In the genomic region with DNA sequence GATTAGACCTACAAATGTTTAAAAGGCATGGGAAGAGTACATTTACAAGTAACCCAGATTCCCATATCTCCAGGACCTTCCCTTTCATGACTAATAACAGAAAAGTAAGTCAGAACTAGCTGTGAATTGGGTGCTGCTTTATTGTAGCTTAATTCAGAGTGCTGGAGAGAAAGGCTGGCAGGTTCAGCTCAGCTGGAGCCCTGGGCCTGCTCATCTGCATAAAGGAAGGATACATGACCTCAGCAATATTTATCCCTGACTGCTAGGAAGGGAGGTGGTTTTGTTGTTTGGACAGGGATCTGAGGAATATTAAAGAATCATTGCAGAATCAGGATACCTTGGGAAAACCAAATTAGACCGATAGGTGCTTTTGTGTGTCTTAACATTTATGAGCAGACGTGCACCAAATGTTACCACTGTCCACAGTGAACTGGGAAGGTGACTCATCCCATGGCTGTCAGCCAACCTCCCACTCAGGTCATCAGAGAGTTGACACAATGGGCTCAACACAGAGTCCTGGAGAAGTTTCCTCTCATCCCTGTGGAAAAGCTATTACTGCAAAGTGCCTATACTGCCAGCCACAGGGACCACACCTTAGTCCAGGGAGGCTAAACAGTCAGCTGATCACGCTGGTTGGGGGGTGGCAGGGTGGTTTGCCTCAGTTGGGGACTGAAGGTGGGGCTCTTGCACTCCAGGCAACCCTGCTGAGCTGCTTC, we compare ENCODE assay signal across 7 mouse cellular contexts.
DNase-seq lines count a peak whose midpoint lies in the region; ATAC-seq and TF ChIP-seq lines count a peak whose summit lies in the region.

No protein-coding gene starts in this region.

- H3K9me3 ChIP-seq in forebrain, embryonic 15.5 days = no peaks in the 10 kb centered on the region

- no peaks in the 10 kb centered on the region for H3K27me3 ChIP-seq in thymus, adult 2 months (ENCODE audit: control insufficient read depth, insufficient read depth, low read length)
- no peaks in the 10 kb centered on the region for H3K27me3 ChIP-seq in forebrain, embryonic 15.5 days

- H3K27ac ChIP-seq in gastrocnemius, adult 2 months = peak overlapping the region; percentile 52; the same call in 1 of the 2 replicates
- no peak overlapping the region for H3K27ac ChIP-seq in thymus, adult 2 months (ENCODE audit: control insufficient read depth, insufficient read depth, low read length)
- H3K27ac ChIP-seq in forebrain, embryonic 15.5 days (replicated peaks) = no peak overlapping the region

- no peaks in the 10 kb centered on the region for H3K36me3 ChIP-seq in thymus, adult 2 months (ENCODE audit: control insufficient read depth, insufficient read depth, low read length)
- H3K36me3 ChIP-seq in forebrain, embryonic 15.5 days = no peaks in the 10 kb centered on the region

- TF ChIP-seq POLR2A in thymus, adult 2 months (IDR thresholded peaks at IDR 0.05; ENCODE audit: control insufficient read depth, extremely low read depth, insufficient read depth, low read length, poor library complexity) = no peak

- 0 out of 2 replicates have a peak, but pooled peaks cover 2% of the 10 kb centered on the region for H3K4me1 ChIP-seq in thymus, adult 2 months (replicated peaks; ENCODE audit: control insufficient read depth, insufficient read depth, low read length)
- no peaks in the 10 kb centered on the region for H3K4me1 ChIP-seq in forebrain, embryonic 15.5 days

- no peak overlapping the region for H3K4me2 ChIP-seq in forebrain, embryonic 15.5 days (replicated peaks)

- TF ChIP-seq CTCF in gastrocnemius, adult 2 months (IDR thresholded peaks at IDR 0.05) = no peak
- no peak for TF ChIP-seq CTCF in thymus, adult 2 months (IDR thresholded peaks at IDR 0.05; ENCODE audit: borderline replicate concordance, control insufficient read depth, extremely low read depth, insufficient read depth, low read length, poor library complexity)

- no peak overlapping the region for H3K9ac ChIP-seq in forebrain, embryonic 15.5 days (replicated peaks)

- no peak overlapping the region for H3K4me3 ChIP-seq in gastrocnemius, adult 2 months
- H3K4me3 ChIP-seq in thymus, adult 2 months (ENCODE audit: control insufficient read depth, insufficient read depth, low read length) = no peak overlapping the region
- H3K4me3 ChIP-seq in forebrain, embryonic 15.5 days = no peak overlapping the region

- 85% methylated on average over 3 of the region's 3 CpGs for WGBS in thymus, adult 2 months
- 55% methylated on average over 3 of the region's 3 CpGs for WGBS in forebrain, embryonic 15.5 days

- intact Hi-C loops in gastrocnemius, adult 2 months (cut with DNase I) = no loop called here

- peak; percentile 91 for DNase-seq in 3T3-L1 (ENCODE audit: low read depth, low spot score)
- DNase-seq in NIH3T3 (ENCODE audit: low read depth) = peak; percentile 71
- DNase-seq in gastrocnemius, adult 2 months = peak; percentile 71
- DNase-seq in kidney, postnatal 25 days = peak; percentile 57 to 66
- no peak for DNase-seq in thymus, adult 2 months
- DNase-seq in thymus, postnatal 25 days = no peak

- no peak for ATAC-seq in forebrain, embryonic 15.5 days (replicated peaks)

Comparison
In these comparisons a context has a peak if more than half of its experiments do, and no peak if none do; other contexts are left out.
1. DNase-seq: peak in 3T3-L1 (single experiment), NIH3T3 (single experiment), gastrocnemius, adult 2 months (single experiment) and kidney, postnatal 25 days (2 of 2); none in thymus, adult 2 months (single experiment) and thymus, postnatal 25 days (single experiment).